Mouse (Mus musculus): ENCODE measurements around the gene Trpm1. TPM values are rescaled to one million over a fixed set of nuclear protein-coding genes. Genes with fewer than 3 reads are reported as not detected.
A peak's percentile ranks its signal among the peaks of the same experiment; 100 is the strongest.

Gene Trpm1
- polyA plus RNA-seq, 1 experiment from 2014 or later, result 1.7 TPM

DNA sequence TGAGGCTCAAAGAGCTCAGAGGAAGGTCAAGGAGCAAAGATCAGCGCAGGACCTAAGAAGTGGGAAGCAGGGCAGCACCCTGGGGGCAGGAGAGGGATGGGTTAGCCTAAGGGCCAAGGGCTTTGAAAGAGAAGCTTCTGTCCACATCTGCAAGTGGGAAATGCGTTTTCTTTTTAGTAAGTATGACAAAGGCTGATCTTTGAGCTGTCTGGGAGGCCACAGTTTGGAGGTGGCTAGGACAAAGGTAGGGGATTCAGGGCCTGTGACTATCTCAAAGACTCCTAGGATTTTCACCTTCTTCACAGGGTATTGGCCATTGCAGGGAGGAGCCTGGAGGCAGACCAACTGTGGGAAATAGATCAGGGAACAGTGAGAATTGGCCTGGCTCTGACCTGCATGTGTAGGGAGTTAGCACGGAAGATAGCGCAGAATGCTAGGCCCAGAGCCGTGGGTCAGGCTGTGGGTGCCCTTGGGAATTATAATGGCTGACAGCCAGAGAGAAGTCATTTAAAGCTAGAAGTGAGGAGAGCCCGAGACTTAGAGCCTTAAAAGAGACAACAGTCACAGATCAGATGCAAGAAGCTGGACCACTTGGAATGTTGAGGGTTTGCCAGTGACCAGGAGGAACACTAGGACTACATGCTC, 3.1 kb upstream of the Trpm1 start:
- Histone ChIP-seq H3K4me3 (ENCODE audit: low read depth, low read length) (no peak overlapping the region), H3K27ac (replicated peaks; ENCODE audit: low read depth, low read length) (no peak overlapping the region), H3K9me3 (ENCODE audit: control insufficient read depth, low read length) (no peaks in the 10 kb centered on the region), H3K9ac (ENCODE audit: low read length) (no peak overlapping the region), H3K4me2 (ENCODE audit: low read depth, severe bottlenecking) (no peak overlapping the region), H3K27me3 (ENCODE audit: control insufficient read depth, insufficient read depth, low read length) (no peaks in the 10 kb centered on the region), H3K36me3 (ENCODE audit: control insufficient read depth, insufficient read depth, low read length) (no peaks in the 10 kb centered on the region), H3K4me1 (ENCODE audit: control insufficient read depth, insufficient read depth, low read length) (no peaks in the 10 kb centered on the region)
- 73% methylated on average over 6 of the region's 6 CpGs for WGBS
- ATAC-seq (ENCODE audit: insufficient number of reproducible peaks, low FRiP score, low TSS enrichment, low read depth), result no peak
- no peak for DNase-seq (ENCODE audit: low spot score)

DNA sequence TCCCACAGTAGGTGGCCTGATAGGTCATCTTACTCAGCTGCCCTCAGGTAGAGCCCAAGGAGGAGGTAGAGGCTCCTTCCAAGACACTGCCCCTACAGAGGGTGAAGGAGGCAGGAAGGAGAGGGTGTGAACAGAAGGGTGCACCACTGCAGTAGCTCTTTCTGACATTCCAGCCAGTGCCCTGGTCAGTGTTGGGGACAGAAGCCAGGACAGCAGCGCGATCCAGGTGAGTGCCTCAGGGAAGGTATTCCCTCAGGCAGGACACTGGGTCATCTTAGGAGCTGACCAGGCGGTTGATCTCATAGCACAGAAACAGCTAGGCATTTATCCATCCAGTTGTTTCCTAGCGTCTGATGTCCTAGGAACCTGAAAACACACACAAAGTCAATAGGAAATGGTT, 1.6 kb downstream of the Trpm1 start:
- Histone ChIP-seq H3K9me3 (ENCODE audit: control insufficient read depth, low read length) (no peaks in the 10 kb centered on the region), H3K4me3 (ENCODE audit: low read depth, low read length) (no peak overlapping the region), H3K27ac (replicated peaks; ENCODE audit: low read depth, low read length) (no peak overlapping the region), H3K27me3 (ENCODE audit: control insufficient read depth, insufficient read depth, low read length) (no peaks in the 10 kb centered on the region), H3K9ac (ENCODE audit: low read length) (no peak overlapping the region), H3K4me2 (ENCODE audit: low read depth, severe bottlenecking) (0 out of 2 replicates have a peak overlapping the region, but pooled peaks have one; percentile 36), H3K4me1 (ENCODE audit: control insufficient read depth, insufficient read depth, low read length) (peaks cover 3% of the 10 kb centered on the region; the same call in 1 of the 2 replicates), H3K36me3 (ENCODE audit: control insufficient read depth, insufficient read depth, low read length) (no peaks in the 10 kb centered on the region)
- ATAC-seq (ENCODE audit: insufficient number of reproducible peaks, low FRiP score, low TSS enrichment, low read depth), result no peak
- DNase-seq (ENCODE audit: low spot score), result no peak
- WGBS, result 74% methylated on average over 4 of the region's 4 CpGs

DNA sequence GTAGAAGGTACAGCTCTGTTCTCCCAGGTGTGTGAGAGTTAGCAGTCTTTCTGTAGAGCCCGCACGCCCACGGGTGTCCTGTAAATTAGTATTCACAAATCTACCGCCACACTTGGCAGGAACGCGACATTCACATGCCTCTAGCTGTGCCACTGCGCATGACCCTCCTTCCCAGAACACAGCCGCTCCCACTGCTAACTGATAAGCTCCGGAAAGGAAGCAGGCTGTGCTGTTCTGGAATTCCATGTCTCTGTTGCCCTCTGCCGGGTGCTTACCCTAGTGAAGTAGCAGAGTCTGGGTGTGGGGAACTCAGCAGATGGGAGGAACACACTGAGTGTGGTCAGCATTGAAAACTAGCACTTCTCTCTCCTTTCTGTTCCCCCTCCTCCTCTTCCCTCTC, 2.1 kb downstream of the Trpm1 start:
- Histone ChIP-seq H3K9ac (ENCODE audit: low read length) (no peak overlapping the region), H3K4me3 (ENCODE audit: low read depth, low read length) (no peak overlapping the region), H3K27ac (replicated peaks; ENCODE audit: low read depth, low read length) (no peak overlapping the region), H3K4me2 (ENCODE audit: low read depth, severe bottlenecking) (peak overlapping the region; percentile 36), H3K36me3 (ENCODE audit: control insufficient read depth, insufficient read depth, low read length) (no peaks in the 10 kb centered on the region), H3K27me3 (ENCODE audit: control insufficient read depth, insufficient read depth, low read length) (no peaks in the 10 kb centered on the region), H3K4me1 (ENCODE audit: control insufficient read depth, insufficient read depth, low read length) (peaks cover 3% of the 10 kb centered on the region; the same call in 1 of the 2 replicates), H3K9me3 (ENCODE audit: control insufficient read depth, low read length) (no peaks in the 10 kb centered on the region)
- DNase-seq (ENCODE audit: low spot score) (peak; percentile 60), ATAC-seq (ENCODE audit: insufficient number of reproducible peaks, low FRiP score, low TSS enrichment, low read depth) (peak; percentile 65; the same call in 1 of the 2 replicates)
- 16% methylated on average over 10 of the region's 10 CpGs for WGBS

DNA sequence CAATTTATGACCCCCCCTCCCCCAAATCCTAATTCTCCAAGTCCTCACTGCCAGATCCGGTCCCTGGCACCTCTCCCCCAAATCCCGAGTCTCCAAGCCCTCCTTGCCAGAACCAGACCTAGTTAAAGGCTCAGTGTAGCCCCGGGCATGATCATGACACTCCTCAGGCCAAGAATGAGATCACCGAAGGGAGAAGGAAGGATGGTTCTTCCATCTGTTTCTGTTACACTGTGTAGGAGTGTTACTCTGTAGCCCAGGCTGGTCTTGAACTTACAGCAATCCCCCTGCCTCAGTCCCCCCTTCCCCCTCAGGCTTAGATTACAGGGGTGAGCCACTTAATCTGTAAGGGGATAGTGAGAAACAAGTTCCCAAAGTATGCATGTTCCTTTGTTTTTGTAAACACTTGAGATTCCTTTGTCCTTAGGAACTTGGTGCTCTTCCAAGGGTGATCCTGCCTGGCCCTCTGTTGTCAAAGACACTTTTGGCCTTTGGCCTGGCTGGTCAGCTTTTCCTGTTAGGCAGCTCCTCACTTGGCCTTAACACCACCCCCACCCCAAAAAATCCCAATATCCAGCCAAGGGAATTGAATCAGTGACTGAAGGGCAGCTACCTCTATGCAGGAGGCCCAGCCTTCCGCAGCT, 2.8 kb downstream of the Trpm1 start:
- Histone ChIP-seq H3K9me3 (ENCODE audit: control insufficient read depth, low read length) (no peaks in the 10 kb centered on the region), H3K9ac (ENCODE audit: low read length) (no peak overlapping the region), H3K27me3 (ENCODE audit: control insufficient read depth, insufficient read depth, low read length) (no peaks in the 10 kb centered on the region), H3K36me3 (ENCODE audit: control insufficient read depth, insufficient read depth, low read length) (no peaks in the 10 kb centered on the region), H3K27ac (replicated peaks; ENCODE audit: low read depth, low read length) (no peak overlapping the region), H3K4me3 (ENCODE audit: low read depth, low read length) (no peak overlapping the region), H3K4me1 (ENCODE audit: control insufficient read depth, insufficient read depth, low read length) (peaks cover 3% of the 10 kb centered on the region; the same call in 1 of the 2 replicates), H3K4me2 (ENCODE audit: low read depth, severe bottlenecking) (no peak overlapping the region)
- WGBS, result 84% methylated on average over 5 of the region's 5 CpGs
- ATAC-seq (ENCODE audit: insufficient number of reproducible peaks, low FRiP score, low TSS enrichment, low read depth) (no peak), DNase-seq (ENCODE audit: low spot score) (no peak)

DNA sequence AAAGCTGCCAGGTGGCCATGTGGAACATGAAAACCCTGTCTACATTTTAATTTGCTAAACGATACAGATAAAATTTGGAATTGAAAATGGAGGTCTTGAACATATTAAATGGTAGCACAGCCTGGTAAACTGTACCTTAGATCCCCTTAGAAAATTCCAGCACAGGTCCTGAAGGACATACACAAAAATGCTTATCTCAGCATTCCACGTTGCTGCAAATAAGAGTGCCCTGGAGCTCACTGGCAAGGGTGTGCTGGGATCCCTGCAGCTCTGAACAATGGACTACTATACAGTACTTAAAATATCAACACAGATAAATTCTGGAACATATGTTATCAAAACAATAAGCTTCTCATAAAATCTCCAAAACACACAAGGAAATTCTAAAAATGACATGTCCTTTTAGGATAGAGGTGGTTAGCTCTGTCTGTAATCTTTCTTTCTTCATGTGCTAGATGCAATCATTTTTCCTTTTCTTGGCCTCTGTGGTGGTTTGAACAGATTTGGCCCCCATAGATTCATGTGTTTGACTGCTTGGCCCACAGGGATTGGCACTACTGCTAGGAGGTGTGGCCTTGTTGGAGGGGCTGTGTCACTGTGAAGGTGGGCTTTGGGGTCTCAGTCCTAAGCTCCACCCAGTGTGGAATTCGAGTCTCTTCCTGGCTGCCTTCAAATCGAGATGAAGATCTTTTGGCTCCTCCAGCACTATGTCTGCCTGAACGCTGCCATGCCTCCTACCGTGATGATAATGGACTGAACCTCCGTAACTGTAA, 3.5 kb downstream of the Trpm1 start:
- Histone ChIP-seq H3K27me3 (ENCODE audit: control insufficient read depth, insufficient read depth, low read length) (no peaks in the 10 kb centered on the region), H3K4me3 (ENCODE audit: low read depth, low read length) (no peak overlapping the region), H3K36me3 (ENCODE audit: control insufficient read depth, insufficient read depth, low read length) (no peaks in the 10 kb centered on the region), H3K9me3 (ENCODE audit: control insufficient read depth, low read length) (no peaks in the 10 kb centered on the region), H3K4me1 (ENCODE audit: control insufficient read depth, insufficient read depth, low read length) (peaks cover 3% of the 10 kb centered on the region; the same call in 1 of the 2 replicates), H3K4me2 (ENCODE audit: low read depth, severe bottlenecking) (no peak overlapping the region), H3K27ac (replicated peaks; ENCODE audit: low read depth, low read length) (no peak overlapping the region), H3K9ac (ENCODE audit: low read length) (no peak overlapping the region)
- 70% methylated on average over 7 of the region's 7 CpGs for WGBS
- ATAC-seq (ENCODE audit: insufficient number of reproducible peaks, low FRiP score, low TSS enrichment, low read depth), result no peak
- no peak for DNase-seq (ENCODE audit: low spot score)

DNA sequence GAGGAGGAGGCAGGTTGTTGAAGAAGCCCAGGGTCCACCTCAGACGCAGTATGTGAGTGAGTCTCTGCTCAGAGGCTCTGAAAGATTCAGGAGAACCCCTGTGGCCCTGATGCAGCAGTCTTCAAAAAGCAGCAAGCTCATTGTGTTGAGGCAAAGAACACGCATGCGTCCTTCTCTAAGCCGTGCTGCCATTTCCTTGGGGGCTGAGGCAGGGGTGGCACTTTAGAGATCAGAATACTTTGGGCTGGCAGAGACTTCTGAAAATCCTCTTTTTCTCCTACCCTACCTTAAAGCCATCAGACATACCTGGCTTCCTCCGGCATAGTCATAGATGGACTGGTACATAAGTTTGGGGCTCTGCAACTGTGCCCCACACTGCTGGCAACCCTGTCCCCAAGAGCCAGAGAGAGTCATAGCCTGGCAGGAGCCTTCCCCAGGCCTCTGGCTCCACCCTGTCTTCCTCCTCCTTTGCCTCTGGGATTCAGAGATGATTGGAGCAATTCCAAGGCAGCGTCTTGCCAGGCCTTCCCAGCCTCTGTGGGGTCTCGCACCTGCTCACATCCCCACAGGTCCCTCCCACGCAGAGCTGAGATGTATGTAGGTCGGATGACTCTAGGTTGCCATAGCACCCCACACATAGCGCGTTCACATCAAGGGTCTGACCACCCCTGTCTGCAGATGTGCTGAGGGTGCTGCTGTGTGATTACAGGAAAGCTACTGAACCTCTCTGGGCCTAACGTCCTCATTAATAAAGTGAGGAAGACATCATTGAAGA, 4.8 kb downstream of the Trpm1 start:
- DNase-seq (ENCODE audit: low spot score) (no peak), ATAC-seq (ENCODE audit: insufficient number of reproducible peaks, low FRiP score, low TSS enrichment, low read depth) (no peak)
- Histone ChIP-seq H3K27me3 (ENCODE audit: control insufficient read depth, insufficient read depth, low read length) (no peaks in the 10 kb centered on the region), H3K9ac (ENCODE audit: low read length) (no peak overlapping the region), H3K4me1 (ENCODE audit: control insufficient read depth, insufficient read depth, low read length) (peaks cover 3% of the 10 kb centered on the region; the same call in 1 of the 2 replicates), H3K27ac (replicated peaks; ENCODE audit: low read depth, low read length) (no peak overlapping the region), H3K9me3 (ENCODE audit: control insufficient read depth, low read length) (no peaks in the 10 kb centered on the region), H3K36me3 (ENCODE audit: control insufficient read depth, insufficient read depth, low read length) (no peaks in the 10 kb centered on the region), H3K4me3 (ENCODE audit: low read depth, low read length) (no peak overlapping the region), H3K4me2 (ENCODE audit: low read depth, severe bottlenecking) (no peak overlapping the region)
- 81% methylated on average over 12 of the region's 12 CpGs for WGBS

DNA sequence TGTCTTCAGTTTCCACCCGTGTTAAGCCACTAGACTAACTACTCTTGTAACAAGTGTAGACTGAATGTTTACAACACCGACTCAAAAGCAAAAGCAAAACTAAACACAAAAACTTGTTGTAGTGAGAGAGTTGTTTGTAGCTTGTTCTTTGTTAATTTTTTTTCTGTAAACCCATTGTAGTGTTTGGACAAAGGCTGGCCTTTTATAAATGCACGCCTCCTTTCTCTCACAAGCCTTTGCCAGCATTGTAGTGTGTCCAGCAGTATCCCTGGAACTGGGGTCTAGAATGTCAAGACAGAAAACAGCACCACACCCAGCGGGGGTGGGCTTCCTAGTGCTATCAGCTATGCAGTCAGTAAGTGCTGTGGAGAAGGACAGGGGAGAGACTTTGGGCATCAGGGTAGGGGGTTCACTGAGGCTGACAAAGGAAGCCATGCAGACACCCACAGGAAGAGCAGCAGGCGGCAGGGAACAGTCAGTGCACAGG, 5.5 kb downstream of the Trpm1 start:
- no peak overlapping the region for H3K27ac ChIP-seq (replicated peaks; ENCODE audit: low read depth, low read length)
- H3K4me3 ChIP-seq (ENCODE audit: low read depth, low read length), result no peak overlapping the region
- DNase-seq (ENCODE audit: low spot score) (no peak), ATAC-seq (ENCODE audit: insufficient number of reproducible peaks, low FRiP score, low TSS enrichment, low read depth) (no peak)
- no peak overlapping the region for H3K4me2 ChIP-seq (ENCODE audit: low read depth, severe bottlenecking)
- peaks cover 3% of the 10 kb centered on the region; the same call in 1 of the 2 replicates for H3K4me1 ChIP-seq (ENCODE audit: control insufficient read depth, insufficient read depth, low read length)
- 74% methylated on average over 5 of the region's 5 CpGs for WGBS
- no peak overlapping the region for H3K9ac ChIP-seq (ENCODE audit: low read length)
- H3K36me3 ChIP-seq (ENCODE audit: control insufficient read depth, insufficient read depth, low read length), result no peaks in the 10 kb centered on the region
- H3K27me3 ChIP-seq (ENCODE audit: control insufficient read depth, insufficient read depth, low read length), result no peaks in the 10 kb centered on the region
- H3K9me3 ChIP-seq (ENCODE audit: control insufficient read depth, low read length), result no peaks in the 10 kb centered on the region

Measured in limb, embryonic 11.5 days (tissue).